Mouse (Mus musculus): ENCODE results near the gene Hist1h3e. TPM values are rescaled to one million over a fixed set of nuclear protein-coding genes. Genes with fewer than 3 reads are reported as not detected.
"Not testable (repeated sequence)": the region's sequence is repeated elsewhere in the genome, so short reads cannot be mapped to it uniquely, and the experiment has no call there.

Hist1h3e gene
- 2.1 and 2.8 TPM in 2 replicates for polyA plus RNA-seq (2015; fragmentation: Nextera tagmentation; extraction: Ambion mirVana)

GRCm38 (mm10) chr13:23561883-23562659 lies at the start of gene Hist1h3e:
Gene Hist1h3e (minus strand): TSS chr13:23562369.
- H3K9ac ChIP-seq, result peak within 1 kb of the TSS; percentile 75
- H3K9me3 ChIP-seq; H3K36me3 ChIP-seq; H3K27me3 ChIP-seq; H3K4me1 ChIP-seq (replicated peaks): not testable (repeated sequence)
- H3K4me2 ChIP-seq, result peak within 1 kb of the TSS; percentile 75
- peak; percentile 96 for ATAC-seq (ENCODE audit: low FRiP score)
- WGBS, result under 1% methylated on average over 59 of the region's 67 CpGs
- H3K27ac ChIP-seq, result peak within 1 kb of the TSS; percentile 95
- peak within 1 kb of the TSS; percentile 46 for H3K4me3 ChIP-seq

- Histone ChIP-seq H3K4me2 (no peak overlapping the region), H3K4me3 (no peak overlapping the region), H3K36me3 (no peaks in the 10 kb centered on the region), H3K27ac (no peak overlapping the region), H3K27me3 (no peaks in the 10 kb centered on the region), H3K9me3 (no peaks in the 10 kb centered on the region), H3K9ac (no peak overlapping the region), H3K4me1 (replicated peaks) (no peaks in the 10 kb centered on the region)
- 96% methylated on average over 3 of the region's 3 CpGs for WGBS
- ATAC-seq (ENCODE audit: low FRiP score), result no peak
Measured at GRCm38 (mm10) chr13:23611638-23612037, 49.5 kb upstream of the Hist1h3e start.

- Histone ChIP-seq H3K4me1 (replicated peaks) (no peaks in the 10 kb centered on the region), H3K27ac (no peak overlapping the region), H3K27me3 (no peaks in the 10 kb centered on the region), H3K4me2 (no peak overlapping the region), H3K9me3 (no peaks in the 10 kb centered on the region), H3K9ac (no peak overlapping the region), H3K36me3 (no peaks in the 10 kb centered on the region), H3K4me3 (no peak overlapping the region)
- no peak for ATAC-seq (ENCODE audit: low FRiP score)
- 77% methylated on average over 2 of the region's 2 CpGs for WGBS
Measured at GRCm38 (mm10) chr13:23610393-23610792, 48.2 kb upstream of the Hist1h3e start.

GRCm38 (mm10) chr13:23609844-23610243 lies 47.7 kb upstream of the Hist1h3e start:
- no peaks in the 10 kb centered on the region for H3K4me1 ChIP-seq (replicated peaks)
- H3K9ac ChIP-seq, result no peak overlapping the region
- no peaks in the 10 kb centered on the region for H3K27me3 ChIP-seq
- no peaks in the 10 kb centered on the region for H3K36me3 ChIP-seq
- H3K4me3 ChIP-seq, result no peak overlapping the region
- no peak overlapping the region for H3K4me2 ChIP-seq
- H3K9me3 ChIP-seq, result no peaks in the 10 kb centered on the region
- no peak overlapping the region for H3K27ac ChIP-seq
- ATAC-seq (ENCODE audit: low FRiP score), result no peak

GRCm38 (mm10) chr13:23609209-23609608 lies 47.0 kb upstream of the Hist1h3e start:
- ATAC-seq (ENCODE audit: low FRiP score), result no peak
- no peak overlapping the region for H3K27ac ChIP-seq
- H3K9ac ChIP-seq, result no peak overlapping the region
- no peaks in the 10 kb centered on the region for H3K9me3 ChIP-seq
- no peaks in the 10 kb centered on the region for H3K27me3 ChIP-seq
- H3K4me2 ChIP-seq, result no peak overlapping the region
- H3K4me3 ChIP-seq, result no peak overlapping the region
- H3K4me1 ChIP-seq (replicated peaks), result no peaks in the 10 kb centered on the region
- no peaks in the 10 kb centered on the region for H3K36me3 ChIP-seq
- 90% methylated on average over 4 of the region's 4 CpGs for WGBS

GRCm38 (mm10) chr13:23605052-23605451 lies 42.9 kb upstream of the Hist1h3e start:
- H3K4me3 ChIP-seq, result no peak overlapping the region
- H3K4me1 ChIP-seq (replicated peaks), result no peaks in the 10 kb centered on the region
- H3K9me3 ChIP-seq, result no peaks in the 10 kb centered on the region
- no peaks in the 10 kb centered on the region for H3K36me3 ChIP-seq
- no peaks in the 10 kb centered on the region for H3K27me3 ChIP-seq
- no peak overlapping the region for H3K4me2 ChIP-seq
- H3K9ac ChIP-seq, result no peak overlapping the region
- H3K27ac ChIP-seq, result no peak overlapping the region
- no peak for ATAC-seq (ENCODE audit: low FRiP score)
- 84% methylated on average over 3 of the region's 3 CpGs for WGBS

GRCm38 (mm10) chr13:23604452-23604851 lies 42.3 kb upstream of the Hist1h3e start:
- H3K27ac ChIP-seq, result no peak overlapping the region
- H3K36me3 ChIP-seq, result no peaks in the 10 kb centered on the region
- no peaks in the 10 kb centered on the region for H3K4me1 ChIP-seq (replicated peaks)
- no peak for ATAC-seq (ENCODE audit: low FRiP score)
- H3K9me3 ChIP-seq, result no peaks in the 10 kb centered on the region
- H3K9ac ChIP-seq, result no peak overlapping the region
- 91% methylated on average over 3 of the region's 3 CpGs for whole genome bisulfite sequencing
- H3K4me3 ChIP-seq, result no peak overlapping the region
- no peaks in the 10 kb centered on the region for H3K27me3 ChIP-seq
- H3K4me2 ChIP-seq, result no peak overlapping the region

- H3K9ac ChIP-seq, result no peak overlapping the region
- H3K4me3 ChIP-seq, result no peak overlapping the region
- H3K4me2 ChIP-seq, result no peak overlapping the region
- H3K27me3 ChIP-seq, result no peaks in the 10 kb centered on the region
- ATAC-seq (ENCODE audit: low FRiP score), result no peak
- 86% methylated on average over 7 of the region's 7 CpGs for WGBS
- no peaks in the 10 kb centered on the region for H3K9me3 ChIP-seq
- H3K4me1 ChIP-seq (replicated peaks), result no peaks in the 10 kb centered on the region
- H3K27ac ChIP-seq, result no peak overlapping the region
- no peaks in the 10 kb centered on the region for H3K36me3 ChIP-seq
Measured at GRCm38 (mm10) chr13:23603182-23603699, 41.1 kb upstream of the Hist1h3e start.

GRCm38 (mm10) chr13:23597957-23598356 lies 35.8 kb upstream of the Hist1h3e start:
- WGBS, result 8% methylated on average over 9 of the region's 9 CpGs
- Histone ChIP-seq H3K9me3 (no peaks in the 10 kb centered on the region), H3K9ac (no peak overlapping the region), H3K4me3 (no peak overlapping the region), H3K4me1 (replicated peaks) (no peaks in the 10 kb centered on the region), H3K27ac (no peak overlapping the region), H3K4me2 (no peak overlapping the region), H3K27me3 (no peaks in the 10 kb centered on the region), H3K36me3 (no peaks in the 10 kb centered on the region)
- ATAC-seq (ENCODE audit: low FRiP score), result no peak

GRCm38 (mm10) chr13:23595622-23596372 lies 33.6 kb upstream of the Hist1h3e start:
- 86% methylated on average over 7 of the region's 7 CpGs for WGBS
- Histone ChIP-seq H3K27me3 (no peaks in the 10 kb centered on the region), H3K4me3 (no peak overlapping the region), H3K4me1 (replicated peaks) (no peaks in the 10 kb centered on the region), H3K27ac (no peak overlapping the region), H3K4me2 (no peak overlapping the region), H3K9ac (no peak overlapping the region), H3K9me3 (no peaks in the 10 kb centered on the region), H3K36me3 (no peaks in the 10 kb centered on the region)
- no peak for ATAC-seq (ENCODE audit: low FRiP score)

GRCm38 (mm10) chr13:23595185-23595584 lies 33.0 kb upstream of the Hist1h3e start:
- H3K27me3 ChIP-seq, result no peaks in the 10 kb centered on the region
- WGBS, result 85% methylated on average over 2 of the region's 2 CpGs
- H3K9me3 ChIP-seq, result no peaks in the 10 kb centered on the region
- H3K9ac ChIP-seq, result no peak overlapping the region
- H3K4me1 ChIP-seq (replicated peaks), result no peaks in the 10 kb centered on the region
- H3K27ac ChIP-seq, result no peak overlapping the region
- H3K4me3 ChIP-seq, result no peak overlapping the region
- H3K36me3 ChIP-seq, result no peaks in the 10 kb centered on the region
- ATAC-seq (ENCODE audit: low FRiP score), result no peak
- no peak overlapping the region for H3K4me2 ChIP-seq

- Histone ChIP-seq H3K27ac (no peak overlapping the region), H3K9ac (no peak overlapping the region), H3K4me3 (no peak overlapping the region), H3K4me1 (replicated peaks) (no peaks in the 10 kb centered on the region), H3K27me3 (no peaks in the 10 kb centered on the region), H3K36me3 (no peaks in the 10 kb centered on the region), H3K4me2 (no peak overlapping the region), H3K9me3 (no peaks in the 10 kb centered on the region)
- WGBS, result 88% methylated on average over 5 of the region's 5 CpGs
- no peak for ATAC-seq (ENCODE audit: low FRiP score)
Measured at GRCm38 (mm10) chr13:23593051-23593770, 31.0 kb upstream of the Hist1h3e start.
